Mouse (Mus musculus) liver, adult 2 months (tissue): ENCODE results near the gene Gpi1.

ENCODE experiments used
- CTCF ChIP-seq: fragments of 200-500 bp; IDR thresholded peaks from 2 replicates; pipeline ENCODE4 v1.5.1; 2011; ENCODE audit warnings: low read depth, low read length, control low read depth
- POLR2A ChIP-seq: fragments of 200-500 bp; IDR thresholded peaks from 2 replicates; pipeline ENCODE4 v1.6.1; 2011; ENCODE audit warnings: low read length, control low read depth; ENCODE audit not compliant: insufficient read depth; ENCODE audit errors: extremely low read depth

DNA sequence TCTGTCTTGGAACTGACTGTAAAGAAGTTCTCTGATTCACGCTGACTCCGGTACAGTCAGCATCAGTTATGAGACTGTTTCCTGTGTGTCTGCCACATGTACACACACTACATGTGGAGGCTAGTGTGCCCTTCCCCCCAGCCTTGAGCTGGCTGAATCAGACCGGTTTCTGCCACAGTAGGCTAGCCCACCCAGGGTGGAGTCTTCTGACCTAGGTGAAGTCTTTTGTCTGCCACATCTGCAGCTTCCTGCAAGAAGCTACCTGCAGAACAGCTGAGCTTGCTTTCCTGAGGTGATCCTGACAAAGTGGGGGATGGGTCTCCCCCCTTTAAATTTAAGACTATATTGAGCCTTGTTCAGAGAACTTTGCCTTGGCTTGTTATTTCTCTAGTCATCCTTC is 60.7 kb downstream of the Gpi1 start, which contains the start of gene Uba2:
- TF ChIP-seq POLR2A (no peak), CTCF (no peak)
